Mouse (Mus musculus): Measurements from ENCODE around the gene Mxi1. TPM values are rescaled to one million over a fixed set of nuclear protein-coding genes. Genes with fewer than 3 reads are reported as not detected.

Gene Mxi1
- 10 to 100 TPM; 27.7 to 31.0 TPM for total RNA-seq (2021)
- long read RNA-seq, experiment 1, transcript Mxi1-203 (6 exons, 2,340 nt): major isoform, 43 of 67 reads
- long read RNA-seq, experiment 1, transcript Mxi1-201 (6 exons, 2,627 nt): minor isoform, 18 of 67 reads
- long read RNA-seq, experiment 1, partial matches to known transcripts: 2 of 67 reads
- long read RNA-seq, experiment 1, other reads (novel, unspliced or antisense): 3 of 67 reads
- long read RNA-seq, experiment 2, transcript Mxi1-201 (6 exons, 2,627 nt): minor isoform, 9 of 55 reads
- long read RNA-seq, experiment 2, transcript Mxi1-203 (6 exons, 2,340 nt): major isoform, 40 of 55 reads
- long read RNA-seq, experiment 2, partial matches to known transcripts: 1 of 55 reads
- long read RNA-seq, experiment 2, other reads (novel, unspliced or antisense): 4 of 55 reads

- DNase-seq: peak; percentile 65
These were observed at the start of gene Mxi1 for GRCm38 (mm10) chr19:53310348-53310747. Gene Mxi1 (plus strand): TSS chr19:53310518.

GRCm38 (mm10) chr19:53260828-53261227, 49.5 kb upstream of the Mxi1 start:
- DNase-seq: no peak

- DNase-seq: no peak
These were observed 48.3 kb upstream of the Mxi1 start for GRCm38 (mm10) chr19:53262061-53262460.

- no peak for DNase-seq
These were observed 46.2 kb upstream of the Mxi1 start for GRCm38 (mm10) chr19:53263859-53264733.

GRCm38 (mm10) chr19:53264821-53265727, 45.2 kb upstream of the Mxi1 start:
- DNase-seq: no peak

GRCm38 (mm10) chr19:53267305-53267704, 43.0 kb upstream of the Mxi1 start:
- DNase-seq: no peak

- DNase-seq: no peak
These were observed 37.1 kb upstream of the Mxi1 start for GRCm38 (mm10) chr19:53273055-53273722.

GRCm38 (mm10) chr19:53273781-53274428, 36.4 kb upstream of the Mxi1 start:
- no peak for DNase-seq

- DNase-seq: no peak
These were observed 35.1 kb upstream of the Mxi1 start for GRCm38 (mm10) chr19:53275204-53275603.

GRCm38 (mm10) chr19:53276902-53277707, 33.2 kb upstream of the Mxi1 start:
- DNase-seq: no peak

GRCm38 (mm10) chr19:53278491-53279415, 31.6 kb upstream of the Mxi1 start:
- DNase-seq: no peak

GRCm38 (mm10) chr19:53280254-53280653, 30.1 kb upstream of the Mxi1 start:
- no peak for DNase-seq

GRCm38 (mm10) chr19:53282571-53282970, 27.7 kb upstream of the Mxi1 start:
- no peak for DNase-seq

- no peak for DNase-seq
These were observed 26.6 kb upstream of the Mxi1 start for GRCm38 (mm10) chr19:53283742-53284141.

- DNase-seq: no peak
These were observed 25.8 kb upstream of the Mxi1 start for GRCm38 (mm10) chr19:53284268-53285208.

GRCm38 (mm10) chr19:53296331-53297254, 13.7 kb upstream of the Mxi1 start:
- no peak for DNase-seq

All from gastrocnemius, postnatal 10 days (tissue).